In the genomic region with DNA sequence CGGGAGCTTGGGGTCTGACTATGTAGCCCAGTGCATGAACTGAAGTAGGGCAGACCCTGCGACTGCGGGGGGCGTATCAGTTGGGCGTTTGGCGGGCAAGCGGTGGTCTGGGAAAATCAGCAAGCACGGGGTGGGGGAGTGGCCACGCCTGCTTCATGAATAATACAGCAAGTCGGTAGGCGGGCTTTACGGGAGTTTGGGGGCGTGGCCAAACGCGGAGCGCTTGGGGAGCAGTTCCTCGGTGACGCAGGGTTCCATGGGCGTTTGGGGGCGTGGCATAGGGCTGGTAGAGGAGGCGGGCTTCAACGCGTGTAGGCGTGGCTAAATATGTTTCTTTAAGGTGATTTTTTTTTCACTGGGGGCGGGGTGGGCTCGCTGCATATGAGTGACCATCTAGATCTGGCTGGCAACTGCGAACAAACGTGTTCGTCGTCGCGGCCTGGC, we compare ENCODE assay signal across 8 mouse cellular contexts. TPM values are rescaled to one million over a fixed set of nuclear protein-coding genes. Genes with fewer than 3 reads are reported as not detected.
DNase-seq lines count a peak whose midpoint lies in the region; ATAC-seq lines count a peak whose summit lies in the region.

No protein-coding gene starts in this region.

- H3K4me2 ChIP-seq in kidney, embryonic 15.5 days, result peak overlapping the region; percentile 84
- H3K4me2 ChIP-seq in liver, embryonic 11.5 days, result peak overlapping the region; percentile 93
- peak overlapping the region; percentile 96 for H3K4me2 ChIP-seq in stomach, embryonic 14.5 days (replicated peaks; ENCODE audit: low read depth, low read length)

- H3K9ac ChIP-seq in kidney, embryonic 15.5 days, result peak overlapping the region; percentile 70
- H3K9ac ChIP-seq in liver, embryonic 11.5 days (ENCODE audit: low read depth, low read length), result peak overlapping the region; percentile 64
- 0 out of 2 replicates have a peak overlapping the region, but pooled peaks have one; percentile 73 for H3K9ac ChIP-seq in stomach, embryonic 14.5 days (replicated peaks; ENCODE audit: low read depth, low read length)

- no peaks in the 10 kb centered on the region for H3K27me3 ChIP-seq in heart, embryonic 10.5 days (ENCODE audit: insufficient read depth, poor library complexity, severe bottlenecking)
- no peaks in the 10 kb centered on the region for H3K27me3 ChIP-seq in kidney, embryonic 15.5 days
- no peaks in the 10 kb centered on the region for H3K27me3 ChIP-seq in liver, embryonic 11.5 days (replicated peaks; ENCODE audit: control insufficient read depth, insufficient read depth, low read length)
- H3K27me3 ChIP-seq in stomach, embryonic 14.5 days (ENCODE audit: control insufficient read depth, insufficient read depth, low read length), result no peaks in the 10 kb centered on the region

- peak overlapping the region; percentile 90 for H3K4me3 ChIP-seq in heart, embryonic 10.5 days
- H3K4me3 ChIP-seq in kidney, embryonic 15.5 days (replicated peaks), result peak overlapping the region; percentile 65
- peak overlapping the region; percentile 78 for H3K4me3 ChIP-seq in liver, embryonic 11.5 days (ENCODE audit: low read depth, low read length)
- peak overlapping the region; percentile 82 for H3K4me3 ChIP-seq in stomach, embryonic 14.5 days (ENCODE audit: low read depth, low read length)

- peaks cover 50% of the 10 kb centered on the region for H3K4me1 ChIP-seq in heart, embryonic 10.5 days
- H3K4me1 ChIP-seq in kidney, embryonic 15.5 days, result peaks cover 34% of the 10 kb centered on the region
- peaks cover 35% of the 10 kb centered on the region for H3K4me1 ChIP-seq in liver, embryonic 11.5 days (replicated peaks; ENCODE audit: control insufficient read depth, insufficient read depth, low read length)
- peaks cover 18% of the 10 kb centered on the region for H3K4me1 ChIP-seq in stomach, embryonic 14.5 days (ENCODE audit: control insufficient read depth, insufficient read depth, low read length)

- DNase-seq in B cell, adult 2 months, result peak; percentile 100
- DNase-seq in brain, adult 2 months (ENCODE audit: low read depth, low spot score), result peak; percentile 99
- DNase-seq in heart, embryonic 10.5 days (ENCODE audit: low spot score), result peak; percentile 100
- peak; percentile 99 for DNase-seq in liver, embryonic 11.5 days (ENCODE audit: low spot score)
- peak; percentile 99 for DNase-seq in naive thymus-derived CD4-positive, alpha-beta T cell, adult 2 months (ENCODE audit: low read depth)

- H3K9me3 ChIP-seq in heart, embryonic 10.5 days, result no peaks in the 10 kb centered on the region
- H3K9me3 ChIP-seq in kidney, embryonic 15.5 days (replicated peaks), result no peaks in the 10 kb centered on the region
- H3K9me3 ChIP-seq in liver, embryonic 11.5 days (ENCODE audit: control insufficient read depth, low read length), result no peaks in the 10 kb centered on the region
- H3K9me3 ChIP-seq in stomach, embryonic 14.5 days (ENCODE audit: control insufficient read depth, low read depth, low read length), result no peaks in the 10 kb centered on the region

- peak overlapping the region; percentile 93 for H3K27ac ChIP-seq in heart, embryonic 10.5 days
- peak overlapping the region; percentile 99 for H3K27ac ChIP-seq in kidney, embryonic 15.5 days
- H3K27ac ChIP-seq in liver, embryonic 11.5 days (ENCODE audit: low read depth, low read length), result peak overlapping the region; percentile 94
- H3K27ac ChIP-seq in stomach, embryonic 14.5 days (ENCODE audit: low read length), result peak overlapping the region; percentile 86

- peak; percentile 78 for ATAC-seq in erythroblast, adult 5-6 weeks (replicated peaks; ENCODE audit: low FRiP score, poor library complexity, severe bottlenecking)
- ATAC-seq in kidney, embryonic 15.5 days (replicated peaks; ENCODE audit: low FRiP score), result peak; percentile 73
- peak; percentile 71 for ATAC-seq in liver, embryonic 11.5 days (replicated peaks; ENCODE audit: low FRiP score)
- ATAC-seq in stomach, embryonic 14.5 days (ENCODE audit: insufficient number of reproducible peaks, insufficient read depth, low FRiP score, low read depth), result peak; percentile 76

- H3K36me3 ChIP-seq in heart, embryonic 10.5 days, result peaks cover 39% of the 10 kb centered on the region
- H3K36me3 ChIP-seq in kidney, embryonic 15.5 days, result peaks cover 36% of the 10 kb centered on the region
- peaks cover 29% of the 10 kb centered on the region; the same call in 1 of the 2 replicates for H3K36me3 ChIP-seq in liver, embryonic 11.5 days (ENCODE audit: control insufficient read depth, insufficient read depth, low read length)
- H3K36me3 ChIP-seq in stomach, embryonic 14.5 days (ENCODE audit: control insufficient read depth, insufficient read depth, low read length), result peaks cover 29% of the 10 kb centered on the region; the same call in 1 of the 2 replicates

- under 1% methylated on average over 32 of the region's 32 CpGs for WGBS in heart, embryonic 10.5 days
- WGBS in kidney, embryonic 15.5 days, result under 1% methylated on average over 32 of the region's 32 CpGs
- WGBS in liver, embryonic 11.5 days, result under 1% methylated on average over 32 of the region's 32 CpGs
- WGBS in stomach, embryonic 14.5 days, result under 1% methylated on average over 32 of the region's 32 CpGs

RNA-seq across cellular contexts. Expression of a gene that starts 0.6 kb away (rescaled TPM):
- total RNA-seq in erythroblast, adult 5-6 weeks (2015; ENCODE audit: low replicate concordance), result 2.5 and 5.2 TPM in 2 replicates
- total RNA-seq in erythroblast, adult 5-6 weeks (2017; ENCODE audit: low replicate concordance), result 4.0 and 4.7 TPM in 2 replicates
- polyA plus RNA-seq in heart, embryonic 10.5 days (2016; fragmentation: Nextera tagmentation; extraction: Ambion mirVana), result 15.8 and 18.5 TPM in 2 replicates
- polyA plus RNA-seq in kidney, embryonic 15.5 days (2015; fragmentation: Nextera tagmentation; extraction: Ambion mirVana), result 20.3 and 23.8 TPM in 2 replicates
- 20.3 and 20.7 TPM in 2 replicates for polyA plus RNA-seq in liver, embryonic 11.5 days (2014; fragmentation: Nextera tagmentation; extraction: Ambion mirVana)
- polyA plus RNA-seq in stomach, embryonic 14.5 days (2014; fragmentation: Nextera tagmentation; extraction: Ambion mirVana), result 17.1 and 17.9 TPM in 2 replicates

RNA-seq across cellular contexts. Expression of a gene that starts 10.9 kb away (rescaled TPM):
- 21.7 and 45.3 TPM in 2 replicates for total RNA-seq in erythroblast, adult 5-6 weeks (2015; ENCODE audit: low replicate concordance)
- total RNA-seq in erythroblast, adult 5-6 weeks (2017; ENCODE audit: low replicate concordance), result 10.9 and 18.1 TPM in 2 replicates
- polyA plus RNA-seq in heart, embryonic 10.5 days (2016; fragmentation: Nextera tagmentation; extraction: Ambion mirVana), result 67.0 and 68.3 TPM in 2 replicates
- polyA plus RNA-seq in kidney, embryonic 15.5 days (2015; fragmentation: Nextera tagmentation; extraction: Ambion mirVana), result 58.5 and 64.5 TPM in 2 replicates
- polyA plus RNA-seq in liver, embryonic 11.5 days (2014; fragmentation: Nextera tagmentation; extraction: Ambion mirVana), result 68.8 and 75.2 TPM in 2 replicates
- 58.9 and 72.3 TPM in 2 replicates for polyA plus RNA-seq in stomach, embryonic 14.5 days (2014; fragmentation: Nextera tagmentation; extraction: Ambion mirVana)

RNA-seq across cellular contexts. Expression of a gene that starts 11.1 kb away (rescaled TPM):
- total RNA-seq in erythroblast, adult 5-6 weeks (2015; ENCODE audit: low replicate concordance), result 27.1 and 47.4 TPM in 2 replicates
- total RNA-seq in erythroblast, adult 5-6 weeks (2017; ENCODE audit: low replicate concordance), result 53.5 and 56.9 TPM in 2 replicates
- 295 and 310 TPM in 2 replicates for polyA plus RNA-seq in heart, embryonic 10.5 days (2016; fragmentation: Nextera tagmentation; extraction: Ambion mirVana)
- polyA plus RNA-seq in kidney, embryonic 15.5 days (2015; fragmentation: Nextera tagmentation; extraction: Ambion mirVana), result 295 and 322 TPM in 2 replicates
- polyA plus RNA-seq in liver, embryonic 11.5 days (2014; fragmentation: Nextera tagmentation; extraction: Ambion mirVana), result 261 and 285 TPM in 2 replicates
- 258 and 281 TPM in 2 replicates for polyA plus RNA-seq in stomach, embryonic 14.5 days (2014; fragmentation: Nextera tagmentation; extraction: Ambion mirVana)

RNA-seq across cellular contexts. Expression of a gene that starts 28.1 kb away (rescaled TPM):
- total RNA-seq in erythroblast, adult 5-6 weeks (2015; ENCODE audit: low replicate concordance), result 653 and 914 TPM in 2 replicates
- 249 and 1,009 TPM in 2 replicates for total RNA-seq in erythroblast, adult 5-6 weeks (2017; ENCODE audit: low replicate concordance)
- 751 and 801 TPM in 2 replicates for polyA plus RNA-seq in heart, embryonic 10.5 days (2016; fragmentation: Nextera tagmentation; extraction: Ambion mirVana)
- 954 and 1,022 TPM in 2 replicates for polyA plus RNA-seq in kidney, embryonic 15.5 days (2015; fragmentation: Nextera tagmentation; extraction: Ambion mirVana)
- 1,024 and 1,077 TPM in 2 replicates for polyA plus RNA-seq in liver, embryonic 11.5 days (2014; fragmentation: Nextera tagmentation; extraction: Ambion mirVana)
- polyA plus RNA-seq in stomach, embryonic 14.5 days (2014; fragmentation: Nextera tagmentation; extraction: Ambion mirVana), result 1,056 and 1,119 TPM in 2 replicates

RNA-seq across cellular contexts. Expression of a gene that starts 32.1 kb away (rescaled TPM):
- 2.9 and 14.0 TPM in 2 replicates for total RNA-seq in erythroblast, adult 5-6 weeks (2015; ENCODE audit: low replicate concordance)
- total RNA-seq in erythroblast, adult 5-6 weeks (2017; ENCODE audit: low replicate concordance), result 5.2 and 9.5 TPM in 2 replicates
- polyA plus RNA-seq in heart, embryonic 10.5 days (2016; fragmentation: Nextera tagmentation; extraction: Ambion mirVana), result 127 and 128 TPM in 2 replicates
- polyA plus RNA-seq in kidney, embryonic 15.5 days (2015; fragmentation: Nextera tagmentation; extraction: Ambion mirVana), result 128 and 133 TPM in 2 replicates
- polyA plus RNA-seq in liver, embryonic 11.5 days (2014; fragmentation: Nextera tagmentation; extraction: Ambion mirVana), result 113 and 120 TPM in 2 replicates
- polyA plus RNA-seq in stomach, embryonic 14.5 days (2014; fragmentation: Nextera tagmentation; extraction: Ambion mirVana), result 132 and 149 TPM in 2 replicates

Comparison
In these comparisons a context has a peak if more than half of its experiments do, and no peak if none do; other contexts are left out.
1. Peak in every context shown above with its lines: DNase-seq, ATAC-seq, H3K4me3 ChIP-seq and H3K27ac ChIP-seq.